Mouse (Mus musculus): ENCODE data around the gene Nbdy.

- TF ChIP-seq POLR2A (IDR thresholded peaks at IDR 0.05; ENCODE audit: low read depth, low read length), result no peak
- TF ChIP-seq CTCF (IDR thresholded peaks at IDR 0.05; ENCODE audit: extremely low read depth, insufficient read depth, insufficient read length, insufficient replicate concordance), result no peak
Observed at GRCm38 (mm10) chrX:153700463-153700862, 22.9 kb upstream of the Nbdy start.
